Mouse (Mus musculus): ENCODE data around the gene Kdf1.

GRCm38 (mm10) chr4:133552768-133553447, 34.1 kb downstream of the Kdf1 start, which contains the start of gene Nr0b2:
- no peak for TF ChIP-seq CTCF (IDR thresholded peaks at IDR 0.05; ENCODE audit: borderline replicate concordance, insufficient read depth, low read length)
- TF ChIP-seq POLR2A (IDR thresholded peaks at IDR 0.05; ENCODE audit: low read depth, low read length): no peak

All from embryonic fibroblast, embryonic 13.5 days (primary cell).